Mouse (Mus musculus) MEL (cell line): ENCODE data around the gene Sept9. TPM values are rescaled to one million over a fixed set of nuclear protein-coding genes. Genes with fewer than 3 reads are reported as not detected.

Source experiments
- DNase-seq: peaks from one replicate; pipeline ENCODE4 v3.0.0; 2011; ENCODE audit warnings: low read depth, low spot score
- H3K27ac ChIP-seq: 2 replicates; pipeline ENCODE4 v1.5.1; 2012; ENCODE audit warnings: low read depth, mild to moderate bottlenecking, control low read depth, low read length, moderate library complexity; ENCODE audit not compliant: control insufficient read depth
- H3K27me3 ChIP-seq, 2 experiments: fragments of 150-350 bp in 1 of 2; sonication (generic) in 1 of 2; 2 replicates each; pipeline ENCODE4 v1.6.1; 2012; ENCODE audit warnings: low read length in 2 of 2, mild to moderate bottlenecking in 2 of 2, improper control_type of control experiment in 1 of 2, moderate library complexity in 1 of 2; ENCODE audit not compliant: insufficient read depth in 2 of 2, control insufficient read depth in 1 of 2
- H3K36me3 ChIP-seq, 2 experiments: 2 replicates each; pipeline ENCODE4 v1.6.1; 2012 to 2014; ENCODE audit warnings: low read length in 2 of 2, improper control_type of control experiment in 1 of 2, inconsistent platforms in 1 of 2, mild to moderate bottlenecking in 1 of 2; ENCODE audit not compliant: insufficient read depth in 2 of 2, control insufficient read depth in 1 of 2
- H3K4me1 ChIP-seq, 2 experiments: fragments of 150-350 bp in 1 of 2; sonication (generic) in 1 of 2; 2 replicates each; pipeline ENCODE4 v1.6.1; 2012; ENCODE audit warnings: low read length in 2 of 2, improper control_type of control experiment in 1 of 2, mild to moderate bottlenecking in 1 of 2; ENCODE audit not compliant: insufficient read depth in 2 of 2, control insufficient read depth in 1 of 2
- H3K4me3 ChIP-seq, 2 experiments: fragments of 150-350 bp in 1 of 2; sonication (generic) in 1 of 2; 2 replicates each; pipeline ENCODE4 v1.5.1; 2012; ENCODE audit warnings: low read depth in 2 of 2, low read length in 2 of 2, mild to moderate bottlenecking in 2 of 2, moderate library complexity in 2 of 2, control low read depth in 1 of 2, improper control_type of control experiment in 1 of 2; ENCODE audit not compliant: control insufficient read depth in 1 of 2, insufficient read depth in 1 of 2
- H3K79me2 ChIP-seq: 2 replicates; pipeline ENCODE4 v1.6.1; 2012; ENCODE audit warnings: mild to moderate bottlenecking, low read length, moderate library complexity; ENCODE audit not compliant: control insufficient read depth, poor library complexity, insufficient read depth
- H3K9ac ChIP-seq: 2 replicates; pipeline ENCODE4 v1.6.1; 2012; ENCODE audit warnings: low read depth, mild to moderate bottlenecking, control low read depth, low read length, moderate library complexity; ENCODE audit not compliant: control insufficient read depth, poor library complexity, severe bottlenecking
- H3K9me3 ChIP-seq: fragments of 150-350 bp; sonication (generic); replicated peaks from 2 replicates; pipeline ENCODE4 v1.6.1; 2012; ENCODE audit warnings: mild to moderate bottlenecking, low read length, improper control_type of control experiment, moderate library complexity; ENCODE audit not compliant: insufficient read depth
- BHLHE40 ChIP-seq: IDR thresholded peaks from 2 replicates; pipeline ENCODE4 v1.6.1; 2012; ENCODE audit warnings: low read depth, mild to moderate bottlenecking, inconsistent platforms, low read length, improper control_type of control experiment, borderline replicate concordance
- CHD1 ChIP-seq: IDR thresholded peaks from 2 replicates; pipeline ENCODE4 v1.6.1; 2012; ENCODE audit warnings: low read depth, mild to moderate bottlenecking, inconsistent platforms, low read length, improper control_type of control experiment
- CHD2 ChIP-seq: IDR thresholded peaks from 2 replicates; pipeline ENCODE4 v1.6.1; 2011; ENCODE audit warnings: low read length, improper control_type of control experiment
- CTCF ChIP-seq, 3 experiments: IDR thresholded peaks in 2 of 3; conservative IDR thresholded peaks in 1 of 3; 2 replicates each; pipeline ENCODE4 v1.5.1; 2011 to 2012; ENCODE audit warnings: low read length in 3 of 3, low read depth in 2 of 3, mild to moderate bottlenecking in 2 of 3, improper control_type of control experiment in 1 of 3, inconsistent platforms in 1 of 3, mixed read lengths in 1 of 3, moderate library complexity in 1 of 3; ENCODE audit not compliant: control insufficient read depth in 1 of 3, insufficient read depth in 1 of 3, poor library complexity in 1 of 3, severe bottlenecking in 1 of 3
- E2F4 ChIP-seq: IDR thresholded peaks from 2 replicates; pipeline ENCODE4 v1.6.1; 2011; ENCODE audit warnings: low read depth, low read length, improper control_type of control experiment, borderline replicate concordance
- ETS1 ChIP-seq: IDR thresholded peaks from 2 replicates; pipeline ENCODE4 v1.6.1; 2012; ENCODE audit warnings: low read depth, mild to moderate bottlenecking, inconsistent platforms, low read length, improper control_type of control experiment, moderate library complexity
- GABPA ChIP-seq: IDR thresholded peaks from 2 replicates; pipeline ENCODE4 v1.6.1; 2012; ENCODE audit warnings: low read depth, mild to moderate bottlenecking, inconsistent platforms, low read length, improper control_type of control experiment, moderate library complexity
- GATA1 ChIP-seq: IDR thresholded peaks from 2 replicates; pipeline ENCODE4 v1.6.1; 2011; ENCODE audit warnings: low read depth, low read length, improper control_type of control experiment
- JUND ChIP-seq: IDR thresholded peaks from 2 replicates; pipeline ENCODE4 v1.6.1; 2011; ENCODE audit warnings: low read depth, mild to moderate bottlenecking, improper control_type of control experiment, low read length
- KAT2A ChIP-seq: conservative IDR thresholded peaks from 2 replicates; pipeline ENCODE4 v1.6.1; 2012; ENCODE audit warnings: low read depth, low read length, improper control_type of control experiment, inconsistent platforms
- MAZ ChIP-seq: IDR thresholded peaks from 2 replicates; pipeline ENCODE4 v1.6.1; 2012; ENCODE audit warnings: low read depth, mild to moderate bottlenecking, inconsistent platforms, low read length, improper control_type of control experiment
- MEF2A ChIP-seq: IDR thresholded peaks from 2 replicates; pipeline ENCODE4 v1.6.1; 2014; ENCODE audit warnings: low read depth, mild to moderate bottlenecking, inconsistent platforms, low read length, improper control_type of control experiment; ENCODE audit not compliant: poor library complexity, insufficient replicate concordance, severe bottlenecking; ENCODE audit errors: extremely low read depth
- MYB ChIP-seq: IDR thresholded peaks from 2 replicates; pipeline ENCODE4 v1.6.1; 2011; ENCODE audit warnings: mild to moderate bottlenecking, low read depth, low read length, improper control_type of control experiment
- MYC ChIP-seq: IDR thresholded peaks from 2 replicates; pipeline ENCODE4 v1.6.1; 2011; ENCODE audit warnings: low read depth, mild to moderate bottlenecking, low read length, improper control_type of control experiment, moderate library complexity
- POLR2AphosphoS5 ChIP-seq: IDR thresholded peaks from 2 replicates; pipeline ENCODE4 v1.6.1; 2012; ENCODE audit warnings: low read depth, borderline replicate concordance, mild to moderate bottlenecking, inconsistent platforms, low read length, moderate library complexity, mixed read lengths
- RAD21 ChIP-seq: IDR thresholded peaks from 2 replicates; pipeline ENCODE4 v1.6.1; 2011; ENCODE audit warnings: mild to moderate bottlenecking, low read depth, low read length, improper control_type of control experiment
- RCOR1 ChIP-seq: IDR thresholded peaks from 2 replicates; pipeline ENCODE4 v1.6.1; 2012; ENCODE audit warnings: low read depth, mild to moderate bottlenecking, inconsistent platforms, low read length, improper control_type of control experiment
- SIN3A ChIP-seq: IDR thresholded peaks from 2 replicates; pipeline ENCODE4 v1.6.1; 2012; ENCODE audit warnings: low read length, improper control_type of control experiment, inconsistent platforms
- SMC3 ChIP-seq: IDR thresholded peaks from 2 replicates; pipeline ENCODE4 v1.6.1; 2011; ENCODE audit warnings: low read depth, low read length, improper control_type of control experiment
- TAL1 ChIP-seq: IDR thresholded peaks from 2 replicates; pipeline ENCODE4 v1.6.1; 2012; ENCODE audit warnings: mild to moderate bottlenecking, inconsistent platforms, low read length, moderate library complexity, mixed read lengths
- TCF12 ChIP-seq: IDR thresholded peaks from 2 replicates; pipeline ENCODE4 v1.6.1; 2014; ENCODE audit warnings: low read depth, mild to moderate bottlenecking, inconsistent platforms, low read length, improper control_type of control experiment, moderate library complexity
- USF1 ChIP-seq: IDR thresholded peaks from 2 replicates; pipeline ENCODE4 v1.6.1; 2014; ENCODE audit warnings: low read depth, mild to moderate bottlenecking, inconsistent platforms, low read length, improper control_type of control experiment, moderate library complexity
- USF2 ChIP-seq, 2 experiments: IDR thresholded peaks; 2 replicates each; pipeline ENCODE4 v1.6.1; 2011 to 2012; ENCODE audit warnings: improper control_type of control experiment in 2 of 2, low read length in 2 of 2, borderline replicate concordance in 1 of 2, inconsistent platforms in 1 of 2, low read depth in 1 of 2, mild to moderate bottlenecking in 1 of 2; ENCODE audit not compliant: insufficient read depth in 1 of 2
- ZC3H11A ChIP-seq: IDR thresholded peaks from 2 replicates; pipeline ENCODE4 v1.6.1; 2012; ENCODE audit warnings: low read depth, mild to moderate bottlenecking, inconsistent platforms, low read length, improper control_type of control experiment
- ZNF384 ChIP-seq: IDR thresholded peaks from 2 replicates; pipeline ENCODE4 v1.6.1; 2012; ENCODE audit warnings: low read depth, mild to moderate bottlenecking, inconsistent platforms, low read length, improper control_type of control experiment
- polyA plus RNA-seq, 2 experiments: library from polyadenylated mRNA; stranded (reverse) in 1 of 2; unstranded in 1 of 2; fragments of >175 nt in 1 of 2; fragments of >200 nt in 1 of 2; gene quantifications; 2 replicates each; pipeline versions ENCODE4 v1.2.1 to v1.2.4; 2012; ENCODE audit warnings: low replicate concordance in 2 of 2, low read depth in 1 of 2; ENCODE audit not compliant: insufficient read length in 2 of 2, insufficient read depth in 1 of 2, missing spikeins in 1 of 2
- total RNA-seq: library from RNA; depleted of rRNA; stranded (reverse); fragments of 300-350 nt; gene quantifications from 2 replicates; pipeline ENCODE4 v1.2.3, GENCODE M21; 2012

Gene Sept9
- total and polyA plus RNA-seq, 3 experiments: 49.7 to 196 (median 163) TPM

GRCm38 (mm10) chr11:117169801-117170565, 29.5 kb upstream of the Sept9 start:
- no peak for DNase-seq
- peaks cover 0 to 6% of the 10 kb centered on the region in 2 experiments; a peak in 1 of 4 replicates for H3K36me3 ChIP-seq
- H3K9me3 ChIP-seq: no peaks in the 10 kb centered on the region
- H3K4me3 ChIP-seq: no peak overlapping the region
- H3K79me2 ChIP-seq: no peaks in the 10 kb centered on the region
- H3K27ac ChIP-seq: no peak overlapping the region
- H3K27me3 ChIP-seq: no peaks in the 10 kb centered on the region
- H3K4me1 ChIP-seq: peaks cover 0 to 14% of the 10 kb centered on the region in 2 experiments; a peak in 2 of 4 replicates
- H3K9ac ChIP-seq: no peak overlapping the region
- no peak for TF ChIP-seq ZC3H11A
- TF ChIP-seq KAT2A: no peak
- no peak for TF ChIP-seq TAL1
- TF ChIP-seq CHD2: no peak
- TF ChIP-seq MYC: no peak
- TF ChIP-seq MEF2A: no peak
- TF ChIP-seq ETS1: no peak
- TF ChIP-seq TCF12: no peak
- TF ChIP-seq SMC3: no peak
- no peak for TF ChIP-seq CHD1
- no peak for TF ChIP-seq GATA1
- no peak for TF ChIP-seq ZNF384
- no peak for TF ChIP-seq MYB
- TF ChIP-seq RCOR1: no peak
- no peak for TF ChIP-seq USF2 (IDR thresholded peaks at IDR 0.05; ENCODE audit: borderline replicate concordance in 1 of 2, insufficient read depth in 1 of 2, low read depth in 1 of 2, low read length in 2 of 2)
- no peak for TF ChIP-seq RAD21
- no peak for TF ChIP-seq GABPA
- no peak for TF ChIP-seq SIN3A

- no peak overlapping the region for H3K4me3 ChIP-seq
- H3K79me2 ChIP-seq: no peaks in the 10 kb centered on the region
- DNase-seq: no peak
- no peaks in the 10 kb centered on the region for H3K36me3 ChIP-seq
- TF ChIP-seq CTCF (IDR thresholded peaks at IDR 0.05 in 2 of 3, conservative IDR thresholded peaks at IDR 0.05 in 1 of 3; ENCODE audit: control insufficient read depth in 1 of 3, insufficient read depth in 1 of 3, low read depth in 2 of 3, low read length in 3 of 3, poor library complexity in 1 of 3, severe bottlenecking in 1 of 3) (no peak), ETS1 (no peak), POLR2AphosphoS5 (no peak), TCF12 (no peak), BHLHE40 (no peak), JUND (no peak), E2F4 (no peak), MAZ (no peak), USF1 (no peak), CHD1 (no peak), ZC3H11A (no peak), RCOR1 (no peak), GABPA (no peak)
- TF ChIP-seq, all 39 proteins: peak for 0
- no peak overlapping the region for H3K9ac ChIP-seq
- no peaks in the 10 kb centered on the region for H3K9me3 ChIP-seq
- no peaks in the 10 kb centered on the region for H3K27me3 ChIP-seq
- peaks cover 0 to under 1% of the 10 kb centered on the region in 2 experiments; a peak in 1 of 4 replicates for H3K4me1 ChIP-seq
- no peak overlapping the region for H3K27ac ChIP-seq
Observed at GRCm38 (mm10) chr11:117174098-117174892, 25.2 kb upstream of the Sept9 start.
